Comparison of ENCODE assay signal across 16 mouse cellular contexts in the genomic region with DNA sequence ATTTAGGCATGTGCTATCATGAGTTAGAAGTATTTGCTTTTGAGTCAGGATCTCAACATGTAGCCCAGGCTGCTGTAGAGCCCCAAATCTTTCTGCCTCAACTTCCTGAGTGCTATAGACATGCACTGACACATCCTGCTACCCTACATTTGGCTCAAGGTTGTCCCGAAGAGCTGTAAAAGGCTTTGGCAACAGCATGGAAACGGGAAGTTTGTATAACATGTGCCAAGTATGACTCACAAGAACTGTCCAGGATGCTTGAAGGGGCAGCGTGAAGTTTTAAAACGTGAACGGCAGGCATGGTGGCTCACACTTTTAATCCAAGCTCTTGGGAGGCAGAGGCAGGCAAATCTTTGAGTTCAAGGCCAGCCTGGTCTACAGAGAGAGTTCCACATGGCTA. TPM values are rescaled to one million over a fixed set of nuclear protein-coding genes. Genes with fewer than 3 reads are reported as not detected.
DNase-seq lines count a peak whose midpoint lies in the region; ATAC-seq and TF ChIP-seq lines count a peak whose summit lies in the region.
"Had no signal": no experiment of that assay in that cellular context is flagged by ENCODE, and none has a peak within 500 bp of the region (broad histone marks: within the 10 kb centered on the region; RNA-seq: fewer than 3 reads in every experiment).

No protein-coding gene starts in this region.

- H3K9me3 ChIP-seq in heart, embryonic 14.5 days (ENCODE audit: control insufficient read depth, low read length) = no peaks in the 10 kb centered on the region
- no peaks in the 10 kb centered on the region for H3K9me3 ChIP-seq in heart, embryonic 11.5 days (replicated peaks; ENCODE audit: control insufficient read depth, low read length)
- H3K9me3 ChIP-seq in MEL (replicated peaks; ENCODE audit: insufficient read depth, low read length) = no peaks in the 10 kb centered on the region
- no peaks in the 10 kb centered on the region for H3K9me3 ChIP-seq in lung, embryonic 15.5 days
- no peaks in the 10 kb centered on the region for H3K9me3 ChIP-seq in intestine, embryonic 15.5 days
- H3K9me3 ChIP-seq: G1E; hindbrain, embryonic 15.5 days; limb, embryonic 13.5 days; midbrain, embryonic 10.5 days; neural tube, embryonic 12.5 days; stomach, embryonic 15.5 days had no signal

- no peak for TF ChIP-seq POLR2A in MEL (IDR thresholded peaks at IDR 0.05; ENCODE audit: control insufficient read depth in 1 of 2, insufficient read depth in 1 of 2, low read depth in 1 of 2, low read length in 2 of 2, poor library complexity in 1 of 2)

- no peaks in the 10 kb centered on the region for H3K79me2 ChIP-seq in MEL (ENCODE audit: control insufficient read depth, insufficient read depth, low read length, poor library complexity)

- H3K27me3 ChIP-seq in heart, embryonic 14.5 days (ENCODE audit: control insufficient read depth, insufficient read depth, low read length) = no peaks in the 10 kb centered on the region
- H3K27me3 ChIP-seq in heart, embryonic 11.5 days (ENCODE audit: control insufficient read depth, insufficient read depth, low read length) = no peaks in the 10 kb centered on the region
- H3K27me3 ChIP-seq in MEL (ENCODE audit: control insufficient read depth in 1 of 2, insufficient read depth in 2 of 2, low read length in 2 of 2) = peaks cover 0 to 3% of the 10 kb centered on the region in 2 experiments; a peak in 2 of 4 replicates
- H3K27me3 ChIP-seq in lung, embryonic 15.5 days = no peaks in the 10 kb centered on the region
- H3K27me3 ChIP-seq in intestine, embryonic 15.5 days (replicated peaks) = no peaks in the 10 kb centered on the region
- H3K27me3 ChIP-seq: hindbrain, embryonic 15.5 days; limb, embryonic 13.5 days; neural tube, embryonic 12.5 days; stomach, embryonic 15.5 days had no signal

- no peak overlapping the region for H3K9ac ChIP-seq in heart, embryonic 14.5 days (ENCODE audit: low read length)
- H3K9ac ChIP-seq in heart, embryonic 11.5 days (ENCODE audit: low read depth, low read length) = no peak overlapping the region
- no peak overlapping the region for H3K9ac ChIP-seq in MEL (ENCODE audit: control insufficient read depth, low read depth, low read length, poor library complexity, severe bottlenecking)
- H3K9ac ChIP-seq in lung, embryonic 15.5 days = no peak overlapping the region
- H3K9ac ChIP-seq in intestine, embryonic 15.5 days = no peak overlapping the region
- H3K9ac ChIP-seq: hindbrain, embryonic 15.5 days; limb, embryonic 13.5 days; neural tube, embryonic 12.5 days; stomach, embryonic 15.5 days had no signal

- no peak for TF ChIP-seq CTCF in MEL (IDR thresholded peaks at IDR 0.05 in 2 of 3, conservative IDR thresholded peaks at IDR 0.05 in 1 of 3; ENCODE audit: control insufficient read depth in 1 of 3, insufficient read depth in 1 of 3, low read depth in 2 of 3, low read length in 3 of 3, poor library complexity in 1 of 3, severe bottlenecking in 1 of 3)

- H3K4me2 ChIP-seq in heart, embryonic 14.5 days (ENCODE audit: low read length) = no peak overlapping the region
- no peak overlapping the region for H3K4me2 ChIP-seq in heart, embryonic 11.5 days
- no peak overlapping the region for H3K4me2 ChIP-seq in lung, embryonic 15.5 days
- no peak overlapping the region for H3K4me2 ChIP-seq in intestine, embryonic 15.5 days (replicated peaks)
- H3K4me2 ChIP-seq: hindbrain, embryonic 15.5 days; limb, embryonic 13.5 days; neural tube, embryonic 12.5 days; stomach, embryonic 15.5 days had no signal

- no peaks in the 10 kb centered on the region for H3K36me3 ChIP-seq in heart, embryonic 14.5 days (ENCODE audit: control insufficient read depth, insufficient read depth, low read length)
- no peaks in the 10 kb centered on the region for H3K36me3 ChIP-seq in heart, embryonic 11.5 days (ENCODE audit: control insufficient read depth, insufficient read depth, low read length)
- no peaks in the 10 kb centered on the region; a peak in 2 of 4 replicates for H3K36me3 ChIP-seq in MEL (ENCODE audit: control insufficient read depth in 1 of 2, insufficient read depth in 2 of 2, low read length in 2 of 2)
- H3K36me3 ChIP-seq in lung, embryonic 15.5 days = no peaks in the 10 kb centered on the region
- no peaks in the 10 kb centered on the region for H3K36me3 ChIP-seq in intestine, embryonic 15.5 days
- H3K36me3 ChIP-seq: G1E; hindbrain, embryonic 15.5 days; limb, embryonic 13.5 days; midbrain, embryonic 10.5 days; neural tube, embryonic 12.5 days; stomach, embryonic 15.5 days had no signal

- no peak overlapping the region for H3K4me3 ChIP-seq in heart, embryonic 14.5 days (ENCODE audit: control insufficient read depth in 1 of 2, insufficient read depth in 1 of 2, low read depth in 1 of 2, low read length in 2 of 2)
- no peak overlapping the region for H3K4me3 ChIP-seq in heart, embryonic 11.5 days (ENCODE audit: low read depth, low read length)
- H3K4me3 ChIP-seq in MEL (ENCODE audit: control insufficient read depth in 1 of 2, insufficient read depth in 1 of 2, low read depth in 2 of 2, low read length in 2 of 2) = no peak overlapping the region
- H3K4me3 ChIP-seq in lung, embryonic 15.5 days = no peak overlapping the region
- H3K4me3 ChIP-seq in intestine, embryonic 15.5 days (replicated peaks) = no peak overlapping the region
- H3K4me3 ChIP-seq: hindbrain, embryonic 15.5 days; limb, embryonic 13.5 days; midbrain, embryonic 10.5 days; neural tube, embryonic 12.5 days; stomach, embryonic 15.5 days had no signal

- ATAC-seq in heart, embryonic 14.5 days (ENCODE audit: insufficient number of reproducible peaks, insufficient read depth, low FRiP score, low read depth) = peak; percentile 65; the same call in 1 of the 2 replicates
- no peak for ATAC-seq in heart, embryonic 11.5 days (replicated peaks; ENCODE audit: insufficient number of reproducible peaks, low FRiP score, low TSS enrichment)
- peak; percentile 59; the same call in 1 of the 2 replicates for ATAC-seq in lung, embryonic 15.5 days (ENCODE audit: borderline replicate concordance, extremely low read depth, low FRiP score, low TSS enrichment)
- ATAC-seq in intestine, embryonic 15.5 days = no peak

- TF ChIP-seq RAD21 in MEL (IDR thresholded peaks at IDR 0.05; ENCODE audit: low read depth, low read length) = no peak

- H3K27ac ChIP-seq in heart, embryonic 14.5 days (replicated peaks in 1 of 2; ENCODE audit: control insufficient read depth in 1 of 2, insufficient read depth in 1 of 2, low read depth in 2 of 2, low read length in 2 of 2) = peak overlapping the region; percentile 21 to 55; a peak in 3 of 4 replicates
- no peak overlapping the region for H3K27ac ChIP-seq in heart, embryonic 11.5 days (ENCODE audit: low read depth, low read length)
- no peak overlapping the region for H3K27ac ChIP-seq in MEL (ENCODE audit: control insufficient read depth, low read depth, low read length)
- H3K27ac ChIP-seq in lung, embryonic 15.5 days = peak overlapping the region; percentile 24; the same call in 1 of the 2 replicates
- H3K27ac ChIP-seq in intestine, embryonic 15.5 days = no peak overlapping the region
- H3K27ac ChIP-seq: hindbrain, embryonic 15.5 days; limb, embryonic 13.5 days; midbrain, embryonic 10.5 days; neural tube, embryonic 12.5 days; stomach, embryonic 15.5 days had no signal

- 64% methylated on average over 5 of the region's 5 CpGs for WGBS in heart, embryonic 14.5 days
- 69% methylated on average over 5 of the region's 5 CpGs for WGBS in heart, embryonic 11.5 days (ENCODE audit: insufficient replicate concordance)
- 28% methylated on average over 5 of the region's 5 CpGs for whole genome bisulfite sequencing in lung, embryonic 15.5 days
- 56% methylated on average over 5 of the region's 5 CpGs for WGBS in intestine, embryonic 15.5 days

- DNase-seq in 3T3-L1 (ENCODE audit: low read depth, low spot score) (peak; percentile 80), MEL (ENCODE audit: low read depth, low spot score) (peak; percentile 22)
- no peak for DNase-seq in right cerebral cortex, postnatal 25 days
- DNase-seq: cerebellum, postnatal 36 days; layer of hippocampus, adult 9-11 months; right cerebral cortex, adult 18-20 months had no signal

- H3K4me1 ChIP-seq in heart, embryonic 14.5 days (ENCODE audit: control insufficient read depth in 2 of 2, insufficient read depth in 2 of 2, low read length in 2 of 2) = peaks cover 25 to 39% of the 10 kb centered on the region in 2 experiments
- peaks cover 28% of the 10 kb centered on the region for H3K4me1 ChIP-seq in heart, embryonic 11.5 days (ENCODE audit: control insufficient read depth, insufficient read depth, low read length)
- peaks cover 0 to 5% of the 10 kb centered on the region in 2 experiments; a peak in 1 of 4 replicates for H3K4me1 ChIP-seq in MEL (ENCODE audit: control insufficient read depth in 1 of 2, insufficient read depth in 2 of 2, low read length in 2 of 2)
- peaks cover 7% of the 10 kb centered on the region for H3K4me1 ChIP-seq in lung, embryonic 15.5 days
- H3K4me1 ChIP-seq in intestine, embryonic 15.5 days (replicated peaks) = peaks cover 4% of the 10 kb centered on the region; the same call in 1 of the 2 replicates
- H3K4me1 ChIP-seq: hindbrain, embryonic 15.5 days; midbrain, embryonic 10.5 days; neural tube, embryonic 12.5 days had no signal

- TF ChIP-seq EP300 in MEL (IDR thresholded peaks at IDR 0.05; ENCODE audit: low read depth in 1 of 2, low read length in 2 of 2) = no peak

RNA-seq across cellular contexts. Expression of a gene that starts 19.8 kb away (rescaled TPM):
- polyA plus RNA-seq in heart, embryonic 14.5 days (2014; fragmentation: Nextera tagmentation; extraction: Ambion mirVana) = 71.7 and 75.0 TPM in 2 replicates
- 66.9 and 72.9 TPM in 2 replicates for polyA plus RNA-seq in heart, embryonic 11.5 days (2014; fragmentation: Nextera tagmentation; extraction: Ambion mirVana)
- total RNA-seq in MEL (2012; rRNA removed) = 203 and 204 TPM in 2 replicates
- 100 to 1,000 TPM in 1 of 2 experiments, not detected in 1; 370 TPM for polyA plus RNA-seq in MEL (2012; ENCODE audit: insufficient read depth in 1 of 2, insufficient read length in 2 of 2, low read depth in 1 of 2, low replicate concordance in 2 of 2, missing spikeins in 1 of 2)
- 107 and 108 TPM in 2 replicates for polyA plus RNA-seq in lung, embryonic 15.5 days (2015; fragmentation: Nextera tagmentation; extraction: Ambion mirVana)
- polyA plus RNA-seq in intestine, embryonic 15.5 days (2015; fragmentation: Nextera tagmentation; extraction: Ambion mirVana) = 78.3 and 79.6 TPM in 2 replicates
- total RNA-seq: G1E had no signal
- polyA plus RNA-seq: G1E had no signal

RNA-seq across cellular contexts. Expression of a gene that starts 45.7 kb away (rescaled TPM):
- 148 and 151 TPM in 2 replicates for polyA plus RNA-seq in heart, embryonic 14.5 days (2014; fragmentation: Nextera tagmentation; extraction: Ambion mirVana)
- polyA plus RNA-seq in heart, embryonic 11.5 days (2014; fragmentation: Nextera tagmentation; extraction: Ambion mirVana) = 122 and 127 TPM in 2 replicates
- total RNA-seq in MEL (2012; rRNA removed) = 28.7 and 29.5 TPM in 2 replicates
- 10 to 100 TPM in 1 of 2 experiments, not detected in 1; 35.4 TPM for polyA plus RNA-seq in MEL (2012; ENCODE audit: insufficient read depth in 1 of 2, insufficient read length in 2 of 2, low read depth in 1 of 2, low replicate concordance in 2 of 2, missing spikeins in 1 of 2)
- 99.2 and 102 TPM in 2 replicates for polyA plus RNA-seq in lung, embryonic 15.5 days (2015; fragmentation: Nextera tagmentation; extraction: Ambion mirVana)
- polyA plus RNA-seq in intestine, embryonic 15.5 days (2015; fragmentation: Nextera tagmentation; extraction: Ambion mirVana) = 147 and 154 TPM in 2 replicates
- total RNA-seq: G1E had no signal
- polyA plus RNA-seq: G1E had no signal

RNA-seq across cellular contexts. Expression of a gene that starts 55.6 kb away (rescaled TPM):
- polyA plus RNA-seq in heart, embryonic 14.5 days (2014; fragmentation: Nextera tagmentation; extraction: Ambion mirVana) = 8.1 and 8.2 TPM in 2 replicates
- 6.5 and 7.0 TPM in 2 replicates for polyA plus RNA-seq in heart, embryonic 11.5 days (2014; fragmentation: Nextera tagmentation; extraction: Ambion mirVana)
- total RNA-seq in MEL (2012; rRNA removed) = 0.23 TPM in 2 replicates
- polyA plus RNA-seq in MEL (2012; ENCODE audit: insufficient read depth in 1 of 2, insufficient read length in 2 of 2, low read depth in 1 of 2, low replicate concordance in 2 of 2, missing spikeins in 1 of 2) = 1 to 10 TPM in 1 of 2 experiments, not detected in 1; 2.9 TPM
- polyA plus RNA-seq in lung, embryonic 15.5 days (2015; fragmentation: Nextera tagmentation; extraction: Ambion mirVana) = 1.5 TPM in 2 replicates
- 4.2 and 4.6 TPM in 2 replicates for polyA plus RNA-seq in intestine, embryonic 15.5 days (2015; fragmentation: Nextera tagmentation; extraction: Ambion mirVana)
- polyA plus RNA-seq: G1E had no signal

Comparison
In these comparisons a context has a peak if more than half of its experiments do, and no peak if none do; other contexts are left out.
1. ATAC-seq: peak in heart, embryonic 14.5 days (single experiment) and lung, embryonic 15.5 days (single experiment); none in heart, embryonic 11.5 days (single experiment) and intestine, embryonic 15.5 days (single experiment).
2. H3K27ac ChIP-seq: peak in heart, embryonic 14.5 days (2 of 2) and lung, embryonic 15.5 days (single experiment); none in heart, embryonic 11.5 days (single experiment), MEL (single experiment) and intestine, embryonic 15.5 days (single experiment).